Mouse (Mus musculus) ES-Bruce4 (cell line): ENCODE data around the gene Ppp2r5c. TPM values are rescaled to one million over a fixed set of nuclear protein-coding genes. Genes with fewer than 3 reads are reported as not detected.

Experiments used
- H3K27ac ChIP-seq: 2 replicates; pipeline ENCODE4 v1.5.1; 2012; ENCODE audit warnings: low read length, inconsistent platforms; ENCODE audit not compliant: insufficient read depth
- H3K27me3 ChIP-seq: 2 replicates; pipeline ENCODE4 v1.6.1; 2012; ENCODE audit warnings: mild to moderate bottlenecking, low read length, inconsistent platforms; ENCODE audit not compliant: control insufficient read depth, poor library complexity, insufficient read depth, severe bottlenecking
- H3K36me3 ChIP-seq: 2 replicates; pipeline ENCODE4 v1.6.1; 2012; ENCODE audit warnings: inconsistent platforms, mild to moderate bottlenecking, low read length, moderate library complexity; ENCODE audit not compliant: control insufficient read depth, poor library complexity, insufficient read depth, severe bottlenecking
- H3K4me1 ChIP-seq: one replicate; pipeline ENCODE4 v1.8.1; 2011; ENCODE audit warnings: low read length; ENCODE audit not compliant: control insufficient read depth, insufficient read depth
- H3K4me3 ChIP-seq: 2 replicates; pipeline ENCODE4 v1.5.1; 2011; ENCODE audit warnings: low read depth, mild to moderate bottlenecking, low read length
- H3K9ac ChIP-seq: 2 replicates; pipeline ENCODE4 v1.6.1; 2012; ENCODE audit warnings: low read depth, mild to moderate bottlenecking, inconsistent platforms; ENCODE audit not compliant: poor library complexity, severe bottlenecking
- H3K9me3 ChIP-seq: replicated peaks from 2 replicates; pipeline ENCODE4 v1.6.1; 2012; ENCODE audit warnings: mild to moderate bottlenecking, low read length, inconsistent platforms; ENCODE audit not compliant: control insufficient read depth, poor library complexity, insufficient read depth, severe bottlenecking
- CTCF ChIP-seq: IDR thresholded peaks from one replicate; pipeline ENCODE4 v1.8.1; 2011; ENCODE audit warnings: low read depth, low read length
- EP300 ChIP-seq: IDR thresholded peaks from 2 replicates; pipeline ENCODE4 v1.6.1; 2011; ENCODE audit warnings: low read depth, low read length; ENCODE audit not compliant: insufficient read depth
- POLR2A ChIP-seq: IDR thresholded peaks from one replicate; pipeline ENCODE4 v1.8.1; 2011; ENCODE audit warnings: low read length; ENCODE audit not compliant: insufficient read depth
- polyA plus RNA-seq: library from polyadenylated mRNA; stranded (reverse); fragments of >200 nt; gene quantifications from 2 replicates; pipeline ENCODE4 v1.2.4, GENCODE M21; 2011; ENCODE audit warnings: low read depth; ENCODE audit not compliant: missing spikeins, insufficient read depth, insufficient read length

The Ppp2r5c gene
- polyA plus RNA-seq, 1 experiment, result 223 TPM

DNA sequence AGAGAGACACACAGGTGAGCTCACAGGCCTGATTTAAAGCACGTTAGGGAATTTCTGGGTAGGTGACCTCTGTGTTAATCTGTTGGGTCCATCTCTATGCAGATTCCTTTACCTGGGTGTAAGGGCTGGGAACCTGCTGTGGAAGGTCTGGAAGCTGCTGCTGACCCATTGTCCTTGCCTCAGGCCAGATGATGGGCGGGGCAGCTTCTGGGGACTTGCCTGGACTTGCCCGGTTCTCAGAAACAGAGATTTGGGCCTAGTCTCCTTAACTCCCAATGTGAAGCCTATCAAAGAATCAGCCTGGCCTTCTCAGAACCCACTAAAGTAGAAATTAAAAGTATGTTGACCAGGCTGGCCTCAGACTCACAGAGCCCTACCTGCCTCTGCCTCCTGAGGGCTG, 25.3 kb downstream of the Ppp2r5c start:
- H3K4me1 ChIP-seq, result peaks cover 8% of the 10 kb centered on the region
- TF ChIP-seq EP300, result peak; percentile 100
- no peak for TF ChIP-seq CTCF
- no peak overlapping the region for H3K4me3 ChIP-seq
- no peaks in the 10 kb centered on the region for H3K27me3 ChIP-seq
- peak overlapping the region; percentile 99 for H3K27ac ChIP-seq
- peaks cover 2% of the 10 kb centered on the region; the same call in 1 of the 2 replicates for H3K36me3 ChIP-seq
- peak overlapping the region; percentile 81 for H3K9ac ChIP-seq
- no peaks in the 10 kb centered on the region for H3K9me3 ChIP-seq

DNA sequence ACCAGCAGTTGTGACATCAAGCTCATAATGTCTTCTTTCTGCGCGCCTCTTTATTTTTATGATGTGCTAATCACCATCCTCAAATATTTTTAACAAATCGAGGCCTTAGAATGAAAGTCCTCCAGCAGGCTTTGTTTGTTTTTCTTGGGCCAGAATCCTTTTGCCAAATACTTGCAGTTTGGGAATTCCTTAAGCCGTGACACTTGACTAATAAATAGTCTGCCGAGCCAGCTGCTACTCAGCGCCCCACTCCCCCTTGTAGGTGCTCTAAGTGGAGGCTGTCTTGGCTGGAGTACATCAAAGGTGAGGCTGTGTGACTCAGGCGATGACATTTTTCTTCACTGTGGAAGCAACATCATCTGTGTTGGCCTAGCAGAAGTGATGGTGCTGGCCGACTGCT, 27.6 kb downstream of the Ppp2r5c start:
- Histone ChIP-seq H3K4me1 (peaks cover 16% of the 10 kb centered on the region), H3K36me3 (peaks cover 2% of the 10 kb centered on the region; the same call in 1 of the 2 replicates), H3K27ac (peak overlapping the region; percentile 38), H3K9me3 (no peaks in the 10 kb centered on the region), H3K9ac (no peak overlapping the region), H3K4me3 (no peak overlapping the region), H3K27me3 (no peaks in the 10 kb centered on the region)
- TF ChIP-seq CTCF, result no peak
- TF ChIP-seq POLR2A, result no peak

DNA sequence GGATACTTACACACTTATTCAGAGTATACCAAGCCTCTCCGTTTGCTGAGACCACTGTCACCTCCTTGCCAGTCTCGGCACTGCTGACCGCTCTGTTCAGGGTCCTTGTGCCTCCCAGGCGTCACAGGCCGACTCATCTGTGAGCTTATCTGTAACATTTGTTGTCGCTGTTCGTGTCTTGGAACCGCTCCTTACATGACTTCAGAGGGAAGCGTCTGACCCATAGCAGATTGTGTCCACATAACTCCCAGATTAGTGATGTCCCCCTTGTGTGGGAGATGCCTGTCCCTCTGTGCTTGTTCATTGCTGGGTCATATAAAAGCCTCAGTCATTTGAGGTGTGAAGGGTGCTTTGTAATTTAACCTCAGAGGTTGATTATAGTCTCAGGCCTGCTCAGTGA, 29.6 kb downstream of the Ppp2r5c start:
- Histone ChIP-seq H3K4me1 (peaks cover 19% of the 10 kb centered on the region), H3K27ac (peak overlapping the region; percentile 21; the same call in 1 of the 2 replicates), H3K9me3 (no peaks in the 10 kb centered on the region), H3K4me3 (no peak overlapping the region), H3K9ac (no peak overlapping the region), H3K27me3 (no peaks in the 10 kb centered on the region), H3K36me3 (no peaks in the 10 kb centered on the region)
- TF ChIP-seq EP300, result no peak
- TF ChIP-seq POLR2A, result no peak
- TF ChIP-seq CTCF, result no peak

DNA sequence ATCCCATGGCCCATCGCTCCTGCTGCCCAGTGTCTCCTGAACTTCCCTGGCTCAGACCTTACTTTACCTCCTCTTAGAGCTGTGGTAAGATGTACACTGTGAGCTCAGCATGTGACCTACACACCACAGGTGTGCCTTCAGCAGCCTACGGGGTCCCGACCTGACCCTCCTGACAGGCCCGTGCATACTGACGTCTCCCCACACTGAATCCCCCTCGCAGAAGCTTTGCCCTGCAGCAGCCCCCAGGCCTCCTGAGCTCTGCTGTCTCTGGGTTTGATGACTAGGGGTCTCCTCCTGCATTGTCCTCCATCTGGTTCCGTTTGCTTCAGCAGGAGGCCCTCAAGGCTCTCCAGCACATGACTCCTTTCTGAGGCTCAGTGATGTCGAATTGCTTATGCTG, 31.0 kb downstream of the Ppp2r5c start:
- Histone ChIP-seq H3K27me3 (no peaks in the 10 kb centered on the region), H3K9me3 (no peaks in the 10 kb centered on the region), H3K9ac (0 out of 2 replicates have a peak overlapping the region, but pooled peaks have one; percentile 22), H3K4me1 (peaks cover 17% of the 10 kb centered on the region), H3K36me3 (no peaks in the 10 kb centered on the region), H3K27ac (peak overlapping the region; percentile 14), H3K4me3 (no peak overlapping the region)
- TF ChIP-seq EP300, result no peak

DNA sequence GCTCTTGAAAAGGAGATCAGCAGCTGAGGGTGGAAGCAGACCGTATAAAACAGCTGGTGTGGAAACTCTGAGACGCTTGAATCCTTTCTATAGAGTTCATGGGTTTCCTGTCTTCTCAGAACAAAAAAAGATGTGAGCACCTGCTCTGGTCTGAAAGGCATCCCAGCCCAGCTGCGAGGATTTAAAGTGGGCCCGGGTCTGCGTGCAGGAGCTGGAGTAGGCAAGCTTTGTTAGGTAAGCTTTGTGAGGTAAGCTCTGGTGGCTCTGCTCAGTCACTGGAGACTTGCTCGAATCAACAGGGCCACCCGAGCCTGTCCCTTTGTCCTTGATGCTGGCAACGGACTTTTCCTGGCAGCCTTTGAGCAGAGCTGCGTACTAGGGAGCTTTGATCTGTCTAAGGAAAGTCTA, 31.7 kb downstream of the Ppp2r5c start:
- TF ChIP-seq CTCF, result no peak
- no peak for TF ChIP-seq POLR2A
- TF ChIP-seq EP300, result no peak
- Histone ChIP-seq H3K36me3 (no peaks in the 10 kb centered on the region), H3K9ac (0 out of 2 replicates have a peak overlapping the region, but pooled peaks have one; percentile 22), H3K27me3 (no peaks in the 10 kb centered on the region), H3K4me1 (peaks cover 17% of the 10 kb centered on the region), H3K4me3 (no peak overlapping the region), H3K27ac (peak overlapping the region; percentile 14), H3K9me3 (no peaks in the 10 kb centered on the region)

DNA sequence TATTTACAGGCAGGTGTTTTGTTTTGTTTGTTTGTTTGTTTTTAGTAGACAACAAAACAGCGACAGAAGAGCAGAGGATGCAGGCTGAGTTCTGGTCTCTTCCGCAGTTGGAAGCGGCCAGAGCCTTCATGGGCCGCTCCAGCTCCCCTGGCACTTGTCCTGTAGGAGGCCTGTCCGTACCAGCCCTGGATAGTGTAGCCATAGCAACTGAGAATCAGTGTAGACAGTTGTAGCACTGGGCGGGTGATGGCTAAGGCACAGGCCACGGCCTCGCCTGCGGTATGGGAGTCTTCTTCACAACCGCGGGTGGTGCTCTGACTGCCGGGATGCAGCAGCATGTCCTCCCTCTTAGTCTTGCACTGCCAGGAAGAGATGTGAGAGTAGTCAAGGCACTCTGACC, 32.3 kb downstream of the Ppp2r5c start:
- H3K4me1 ChIP-seq, result peaks cover 17% of the 10 kb centered on the region
- no peaks in the 10 kb centered on the region for H3K9me3 ChIP-seq
- H3K9ac ChIP-seq, result no peak overlapping the region
- TF ChIP-seq EP300 (no peak), CTCF (no peak), POLR2A (no peak)
- H3K36me3 ChIP-seq, result no peaks in the 10 kb centered on the region
- H3K4me3 ChIP-seq, result no peak overlapping the region
- H3K27me3 ChIP-seq, result no peaks in the 10 kb centered on the region
- H3K27ac ChIP-seq, result peak overlapping the region; percentile 31

DNA sequence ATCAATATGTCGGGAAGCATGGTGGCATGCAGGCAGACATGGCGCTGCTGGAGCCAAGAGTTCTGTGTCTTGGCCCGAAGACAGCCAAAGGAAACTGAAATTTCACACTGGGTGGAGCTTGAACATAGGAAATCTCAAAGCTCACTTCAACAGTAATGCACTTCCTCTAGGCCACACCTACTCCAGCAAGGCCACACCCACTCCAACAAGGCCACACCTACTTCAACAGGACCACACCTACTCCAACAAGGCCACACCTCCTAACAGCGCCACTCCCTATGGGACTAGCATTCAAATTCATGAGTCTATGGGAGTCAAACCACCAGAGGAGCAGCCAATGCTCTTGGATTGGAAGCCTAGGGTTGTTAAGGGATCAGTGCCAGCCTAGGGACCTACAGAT, 33.8 kb downstream of the Ppp2r5c start:
- peaks cover 17% of the 10 kb centered on the region for H3K4me1 ChIP-seq
- no peak overlapping the region for H3K4me3 ChIP-seq
- H3K9me3 ChIP-seq, result no peaks in the 10 kb centered on the region
- H3K27me3 ChIP-seq, result no peaks in the 10 kb centered on the region
- no peak overlapping the region for H3K9ac ChIP-seq
- no peaks in the 10 kb centered on the region for H3K36me3 ChIP-seq
- TF ChIP-seq EP300, result 0 out of 2 replicates have a peak, but pooled peaks have one; percentile 8
- TF ChIP-seq POLR2A, result peak; percentile 35
- TF ChIP-seq CTCF, result no peak
- peak overlapping the region; percentile 76 for H3K27ac ChIP-seq
